Mouse (Mus musculus) 416B (cell line): ENCODE measurements around the gene Topaz1.

Source experiments
- DNase-seq: peaks from one replicate; pipeline ENCODE4 v3.0.0; 2011; ENCODE audit warnings: low read depth

Topaz1 gene

GRCm38 (mm10) chr9:122747060-122747459 is at the start of gene Topaz1:
Gene Topaz1, plus strand, starts transcription at chr9:122747346.
- DNase-seq, result no peak

DNA sequence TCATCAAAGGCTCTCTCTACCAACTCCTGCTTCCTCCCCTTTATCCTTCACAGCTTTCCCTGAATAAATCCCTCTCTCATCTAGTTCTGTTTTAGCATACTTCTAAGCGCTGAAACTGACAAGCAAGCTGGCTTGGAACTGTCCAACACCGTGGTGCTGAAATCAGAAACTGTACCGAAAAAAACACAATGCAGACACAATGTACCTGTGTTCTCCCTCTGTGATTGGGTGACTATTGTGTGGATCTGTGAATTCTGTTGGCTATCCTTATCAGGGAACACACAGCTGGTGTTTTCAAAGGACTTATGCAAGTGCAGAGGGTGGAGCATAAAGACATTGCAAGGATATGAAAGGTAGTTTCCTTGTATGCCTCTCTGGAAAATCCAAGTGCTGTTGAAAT is 45.3 kb upstream of the Topaz1 start:
- DNase-seq, result peak; percentile 27

DNA sequence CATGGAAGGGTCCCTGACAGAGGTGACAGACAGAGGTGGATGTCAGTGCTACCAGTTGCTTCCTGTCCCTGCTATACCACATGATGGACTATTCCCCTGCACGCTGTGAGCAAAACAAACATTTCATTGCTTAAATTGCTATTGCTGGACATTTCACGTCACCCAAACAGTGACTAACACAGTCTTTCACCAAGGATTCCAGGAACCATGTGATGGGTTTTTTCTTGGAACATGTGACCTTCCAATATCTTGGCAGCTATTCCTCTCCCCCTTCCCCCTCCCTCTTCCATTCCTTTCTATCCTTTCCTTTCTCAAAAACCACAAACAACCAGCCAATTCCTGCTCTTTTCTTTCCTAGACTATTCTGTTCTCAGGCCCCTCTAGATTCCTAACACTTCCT is 33.3 kb upstream of the Topaz1 start:
- DNase-seq, result no peak

- no peak for DNase-seq
These were observed 32.1 kb upstream of the Topaz1 start for GRCm38 (mm10) chr9:122715046-122715445.

DNA sequence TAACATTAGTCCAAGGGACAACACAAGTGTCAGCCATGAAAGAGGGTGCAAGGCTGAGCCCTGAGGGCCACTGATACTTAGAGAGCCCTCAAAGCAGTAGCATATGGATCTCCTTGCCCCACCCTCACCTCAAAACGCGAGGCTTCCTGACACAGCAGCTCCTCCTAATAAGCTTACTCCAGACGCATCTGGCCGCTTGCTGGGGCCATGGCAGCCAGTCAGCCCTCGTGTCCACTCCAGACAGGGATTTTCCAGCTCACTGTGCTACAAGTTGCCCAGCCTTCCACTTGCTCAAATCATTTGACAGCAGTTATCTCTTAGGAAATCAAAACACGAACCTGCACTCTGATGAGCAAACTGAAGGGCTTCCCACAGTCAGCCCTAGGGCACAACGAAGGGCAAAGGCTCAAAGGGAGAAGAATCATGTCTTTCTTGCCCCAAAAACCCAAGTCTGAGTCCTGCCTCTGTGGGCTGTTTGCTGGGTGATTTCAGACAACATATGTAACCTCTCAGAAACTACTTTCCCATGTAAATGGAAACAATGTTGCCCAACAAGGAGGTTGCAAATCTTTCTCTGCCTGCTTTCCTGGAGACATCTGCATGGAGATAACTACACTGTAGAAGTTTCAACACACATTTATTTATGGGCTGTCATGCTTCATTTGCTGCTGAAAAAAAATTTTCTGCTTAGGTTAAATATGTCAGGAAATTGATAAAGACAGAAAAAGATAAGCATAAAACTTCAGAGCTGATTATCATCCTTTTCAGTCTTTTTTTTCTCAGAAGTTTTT is 30.8 kb upstream of the Topaz1 start:
- DNase-seq, result peak; percentile 27

DNA sequence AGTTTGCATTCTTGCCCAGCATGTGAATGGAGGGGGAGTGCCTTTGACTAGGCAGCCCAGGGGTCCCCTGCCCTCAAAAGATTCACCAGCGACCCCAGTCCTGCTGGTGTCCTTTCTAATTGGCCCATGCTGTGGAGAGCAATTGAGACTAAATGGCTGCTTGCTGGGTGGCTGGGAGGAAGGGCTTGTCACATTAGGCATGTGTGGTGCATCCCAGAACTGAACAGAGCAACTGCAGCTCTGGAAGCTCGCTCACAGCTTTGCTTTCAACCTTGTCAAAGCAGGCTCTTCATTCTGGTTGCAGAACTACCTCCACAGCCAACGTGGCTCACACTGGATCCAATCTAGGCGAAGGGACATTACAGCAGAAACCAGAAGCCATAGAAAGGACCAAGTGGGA is 24.9 kb upstream of the Topaz1 start:
- no peak for DNase-seq

GRCm38 (mm10) chr9:122725046-122725765 is 21.9 kb upstream of the Topaz1 start:
- no peak for DNase-seq

DNA sequence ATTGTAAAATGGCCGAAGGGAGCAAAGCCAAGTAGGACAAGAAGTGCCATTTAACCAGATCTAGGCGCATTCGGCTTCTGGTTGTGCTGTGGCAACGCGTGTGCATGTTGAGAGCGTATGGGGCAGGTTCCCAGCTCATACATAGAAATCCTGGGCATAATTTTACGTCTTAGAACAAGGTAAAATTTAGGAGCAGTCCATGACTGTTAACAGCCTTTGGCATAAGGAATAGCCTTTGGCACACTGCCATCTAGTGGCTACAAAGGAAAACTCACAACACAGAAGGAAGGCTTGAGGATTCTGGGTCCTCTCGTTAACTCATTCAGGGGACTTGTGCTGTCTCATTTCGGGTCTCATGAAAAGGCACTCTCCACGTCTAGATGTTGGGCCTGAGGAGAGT is 17.6 kb upstream of the Topaz1 start:
- DNase-seq, result peak; percentile 64

DNA sequence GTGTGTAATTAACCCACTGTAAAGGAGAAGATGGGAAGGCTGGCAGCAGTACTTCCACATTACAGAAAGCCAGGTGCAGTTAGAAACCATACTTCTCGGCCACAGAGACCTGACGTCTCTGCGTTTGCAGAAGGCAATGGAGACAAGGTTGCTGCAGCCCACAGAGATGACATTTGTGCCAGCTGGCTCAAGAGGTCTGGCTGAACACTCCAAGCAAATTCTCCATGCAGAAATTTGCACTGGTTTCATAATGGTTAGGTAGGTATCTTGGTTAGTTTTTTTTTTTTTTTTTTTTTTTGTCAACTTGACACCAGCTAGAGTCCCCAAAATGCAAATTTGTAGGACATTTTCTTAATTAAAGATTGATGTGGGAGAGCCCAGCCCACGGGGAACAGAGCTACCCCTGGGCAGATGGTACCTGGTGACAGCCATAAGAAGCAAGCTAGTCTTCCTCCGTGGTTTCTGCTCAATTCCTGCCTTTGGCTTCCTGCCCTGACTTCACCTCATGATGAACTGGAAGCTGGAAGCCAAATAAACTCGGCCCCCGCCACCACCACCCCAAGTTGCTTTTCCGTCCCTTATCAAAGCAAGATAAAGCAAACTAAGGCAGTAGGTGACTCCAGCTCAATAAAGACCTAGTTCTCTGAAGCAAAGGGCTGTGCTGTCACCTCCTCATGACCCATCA is 14.9 kb upstream of the Topaz1 start:
- DNase-seq, result no peak

DNA sequence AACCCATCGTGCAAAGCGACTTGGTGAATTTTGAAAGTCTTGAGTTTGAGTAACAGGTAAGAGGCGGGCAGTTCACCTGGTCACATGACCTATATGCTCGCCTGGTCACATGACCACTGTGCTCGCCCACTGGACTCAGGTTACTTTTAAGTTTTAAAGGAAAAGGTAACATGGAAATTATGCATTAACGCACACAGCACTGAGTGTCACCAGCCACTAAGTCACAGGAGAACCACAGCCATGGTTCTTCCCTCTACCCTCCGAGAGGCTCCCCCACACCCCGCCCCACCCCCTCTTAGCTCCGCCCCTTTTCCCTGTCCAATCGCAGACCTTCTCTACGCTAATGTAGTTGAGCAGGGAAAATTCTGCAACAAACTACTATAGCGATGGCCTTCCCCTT is 13.9 kb upstream of the Topaz1 start:
- no peak for DNase-seq

DNA sequence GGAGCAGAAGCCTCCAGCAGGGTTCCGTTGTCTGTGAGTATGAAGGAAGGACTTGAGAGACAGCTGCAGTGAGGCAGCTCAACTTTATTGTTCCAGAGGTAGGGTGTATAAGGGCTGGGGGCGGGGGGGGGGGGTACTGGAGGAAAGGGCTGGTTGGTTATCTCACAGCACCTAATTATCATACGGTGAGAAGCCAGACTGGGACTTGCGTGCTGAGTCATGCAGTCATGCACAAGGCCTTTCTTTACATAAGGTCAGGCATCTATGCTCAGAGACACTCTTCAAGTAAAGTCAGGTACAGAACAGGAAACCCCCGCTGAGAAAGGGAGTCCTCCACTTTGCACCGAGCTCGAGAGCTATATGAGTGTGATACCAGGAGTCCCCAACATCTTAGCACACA is 12.2 kb upstream of the Topaz1 start:
- DNase-seq, result peak; percentile 68

DNA sequence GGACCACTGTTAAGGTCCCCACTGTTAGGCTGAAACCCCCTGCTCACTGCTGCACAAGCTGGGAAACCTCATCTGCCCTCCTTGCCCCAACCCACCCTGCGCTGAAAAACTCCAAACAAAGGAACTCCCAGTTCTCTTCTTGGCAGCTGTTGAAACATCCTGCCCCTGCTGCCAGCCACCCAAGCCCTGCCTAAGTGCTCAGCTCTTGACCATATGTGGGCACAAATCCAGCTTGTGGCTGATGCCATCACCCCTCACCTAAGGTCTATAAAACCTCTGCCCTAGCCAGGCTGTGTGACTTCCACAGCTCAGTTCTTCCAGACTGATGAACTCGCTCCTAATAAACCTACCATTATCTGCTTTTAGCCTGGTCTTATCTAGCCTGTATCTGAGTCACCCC is 11.1 kb upstream of the Topaz1 start:
- DNase-seq, result peak; percentile 34

DNA sequence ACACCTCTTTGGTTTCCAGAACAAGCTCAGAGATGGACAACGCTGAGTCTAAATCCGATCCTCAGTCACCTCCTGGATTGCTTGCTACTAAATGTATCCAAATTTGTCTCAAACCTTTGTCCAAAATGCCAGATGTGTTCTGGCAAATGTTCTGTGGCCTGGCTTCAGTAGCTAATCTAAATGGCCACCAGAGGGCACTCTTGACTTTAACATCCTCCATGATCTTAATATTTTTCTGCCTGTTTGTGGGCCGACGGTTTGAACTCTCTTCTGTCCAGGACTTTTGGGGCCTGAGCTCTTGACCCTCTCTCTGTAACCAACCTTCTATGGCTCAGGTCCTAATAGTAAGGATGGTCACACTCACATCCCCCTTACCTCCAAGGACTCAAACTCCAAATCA is 10.4 kb upstream of the Topaz1 start:
- peak; percentile 76 for DNase-seq

GRCm38 (mm10) chr9:122745879-122746278 is 1.3 kb upstream of the Topaz1 start:
- DNase-seq, result no peak

DNA sequence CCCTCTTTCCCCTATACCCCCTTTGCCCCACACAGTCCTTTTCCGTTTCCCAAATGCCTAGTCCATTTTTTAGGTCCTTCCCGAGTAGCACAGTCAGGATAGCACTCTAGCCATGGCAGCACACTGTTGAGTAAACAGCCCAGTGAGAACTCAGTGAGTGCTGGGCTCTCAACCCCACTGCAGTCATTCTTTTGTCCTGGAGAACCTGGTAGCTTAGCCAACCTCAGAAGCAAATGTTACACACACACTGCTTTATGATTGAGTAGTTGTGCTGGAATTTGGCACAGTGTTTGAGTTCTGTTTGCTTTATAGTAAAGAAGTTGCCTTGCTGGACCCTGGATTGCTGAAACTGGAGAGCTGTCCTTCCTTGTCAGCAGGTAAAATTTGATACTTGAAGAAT is 10.5 kb downstream of the Topaz1 start:
- DNase-seq, result no peak

GRCm38 (mm10) chr9:122760111-122760510 is 13.0 kb downstream of the Topaz1 start:
- no peak for DNase-seq

DNA sequence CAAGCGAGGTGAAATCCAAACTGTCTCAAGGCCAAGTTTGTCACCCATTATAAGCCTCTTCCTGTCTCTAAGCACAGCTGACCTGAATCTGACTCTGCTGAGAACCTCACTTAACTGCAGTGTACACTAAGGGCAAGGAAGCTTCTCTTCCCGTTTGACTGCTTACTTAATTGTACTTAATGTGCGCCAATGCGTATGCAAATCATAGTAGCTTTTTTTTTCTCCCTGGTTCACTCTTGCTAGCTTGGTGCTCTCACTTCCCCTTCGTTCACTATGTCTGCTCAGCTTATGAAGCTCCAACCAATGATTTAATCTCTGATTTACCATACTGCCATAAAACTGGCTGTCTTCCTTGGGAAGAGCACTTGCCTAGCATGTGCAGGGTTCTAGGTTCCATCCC is 38.1 kb downstream of the Topaz1 start:
- DNase-seq, result no peak

- no peak for DNase-seq
These were observed 39.4 kb downstream of the Topaz1 start for GRCm38 (mm10) chr9:122786534-122786933.

GRCm38 (mm10) chr9:122805053-122805844 is 58.1 kb downstream of the Topaz1 start, which contains the start of gene Tcaim:
Gene Tcaim, plus strand, starts transcription at chr9:122805539.
- no peak for DNase-seq

- DNase-seq, result no peak
These were observed 58.7 kb downstream of the Topaz1 start for GRCm38 (mm10) chr9:122805845-122806341.

GRCm38 (mm10) chr9:122807186-122807585 is 60.0 kb downstream of the Topaz1 start:
- no peak for DNase-seq

DNA sequence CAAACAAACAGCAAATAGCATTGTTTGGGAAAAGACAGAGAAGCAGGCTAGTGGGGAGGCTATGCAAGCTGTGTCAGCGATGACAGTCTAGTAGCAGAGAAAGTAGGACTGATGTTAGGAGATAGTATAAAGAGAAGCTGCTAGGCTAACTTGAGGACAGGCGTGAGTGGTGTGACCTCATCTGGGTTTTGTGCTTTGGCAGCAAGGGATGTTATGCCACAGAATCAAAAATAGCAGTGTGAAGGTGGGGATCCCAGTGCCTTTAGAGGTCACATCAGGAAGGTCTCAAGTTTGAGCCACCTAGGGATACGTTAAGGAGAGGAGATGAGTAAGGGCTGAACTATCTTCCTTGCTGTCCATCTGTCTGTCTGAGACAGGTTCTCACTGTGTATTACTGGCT is 63.1 kb downstream of the Topaz1 start:
- DNase-seq, result no peak
